8 mouse cellular contexts compared by ENCODE assay signal in the genomic region with DNA sequence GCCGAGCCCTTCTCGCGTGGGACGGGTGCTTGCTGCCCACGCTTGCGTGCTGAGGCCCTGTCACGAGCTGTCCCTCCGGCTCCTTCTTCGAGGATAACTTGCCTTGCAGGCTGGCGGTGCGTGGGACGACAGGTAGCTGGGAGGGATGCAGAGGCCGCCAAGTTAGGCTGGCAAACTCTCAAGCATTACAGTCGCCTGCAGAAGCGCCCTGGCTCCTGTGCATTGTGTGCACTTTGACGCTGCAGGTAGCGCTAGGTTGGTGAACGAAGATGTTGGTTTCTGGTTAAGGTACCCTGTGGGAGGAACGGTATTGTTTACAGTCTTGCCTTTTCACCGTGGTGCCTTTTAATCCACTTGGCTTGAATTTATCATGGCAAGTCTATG. TPM values are rescaled to one million over a fixed set of nuclear protein-coding genes. Genes with fewer than 3 reads are reported as not detected.
DNase-seq lines count a peak whose midpoint lies in the region; ATAC-seq lines count a peak whose summit lies in the region.

No protein-coding gene starts in this region.

- H3K4me2 ChIP-seq in heart, embryonic 12.5 days: peak overlapping the region; percentile 80
- peak overlapping the region; percentile 78 for H3K4me2 ChIP-seq in neural tube, embryonic 15.5 days

- H3K9ac ChIP-seq in heart, embryonic 12.5 days: peak overlapping the region; percentile 92
- peak overlapping the region; percentile 92 for H3K9ac ChIP-seq in neural tube, embryonic 15.5 days (replicated peaks)

- peak overlapping the region; percentile 55; the same call in 1 of the 2 replicates for H3K27ac ChIP-seq in heart, embryonic 12.5 days (ENCODE audit: poor library complexity, severe bottlenecking)
- peak overlapping the region; percentile 91 for H3K27ac ChIP-seq in limb, embryonic 10.5 days
- peak overlapping the region; percentile 81 for H3K27ac ChIP-seq in neural tube, embryonic 15.5 days (replicated peaks)

- no peak for ATAC-seq in heart, embryonic 12.5 days (ENCODE audit: insufficient number of reproducible peaks, low FRiP score)
- peak; percentile 16; the same call in 1 of the 2 replicates for ATAC-seq in erythroblast, adult 5-6 weeks (replicated peaks; ENCODE audit: low FRiP score, poor library complexity, severe bottlenecking)
- peak; percentile 55 for ATAC-seq in neural tube, embryonic 15.5 days (ENCODE audit: low FRiP score)

- no peaks in the 10 kb centered on the region for H3K27me3 ChIP-seq in heart, embryonic 12.5 days (replicated peaks)
- H3K27me3 ChIP-seq in limb, embryonic 10.5 days (ENCODE audit: low read depth, poor library complexity, severe bottlenecking): no peaks in the 10 kb centered on the region
- H3K27me3 ChIP-seq in neural tube, embryonic 15.5 days (replicated peaks): no peaks in the 10 kb centered on the region

- no peak for DNase-seq in heart, postnatal 10 days
- peak; percentile 25 for DNase-seq in ES-CJ7 (ENCODE audit: low read depth, low spot score)
- no peak for DNase-seq in limb, embryonic 10.5 days (ENCODE audit: low spot score)
- DNase-seq in right cerebral cortex, postnatal 14 days: no peak
- DNase-seq in right cerebral cortex, adult 18-20 months: no peak

- H3K4me3 ChIP-seq in heart, embryonic 12.5 days: peak overlapping the region; percentile 93
- H3K4me3 ChIP-seq in limb, embryonic 10.5 days: peak overlapping the region; percentile 96
- H3K4me3 ChIP-seq in neural tube, embryonic 15.5 days (replicated peaks): peak overlapping the region; percentile 68

- no peaks in the 10 kb centered on the region for H3K9me3 ChIP-seq in heart, embryonic 12.5 days (replicated peaks)
- no peaks in the 10 kb centered on the region for H3K9me3 ChIP-seq in limb, embryonic 10.5 days (replicated peaks)
- H3K9me3 ChIP-seq in neural tube, embryonic 15.5 days (replicated peaks): no peaks in the 10 kb centered on the region

- intact Hi-C loops in heart, postnatal 10 days (cut with DNase I): loop anchor here (1.0 to 5.0 kb wide), 2 partner anchors 133 to 592 kb away; partner anchors contain the start of gene Rab32

- peaks cover 12% of the 10 kb centered on the region for H3K4me1 ChIP-seq in heart, embryonic 12.5 days (replicated peaks)
- peaks cover 10% of the 10 kb centered on the region for H3K4me1 ChIP-seq in limb, embryonic 10.5 days
- peaks cover 39% of the 10 kb centered on the region for H3K4me1 ChIP-seq in neural tube, embryonic 15.5 days

- WGBS in heart, embryonic 12.5 days: under 1% methylated on average over 20 of the region's 20 CpGs
- WGBS in limb, embryonic 10.5 days: 2% methylated on average over 20 of the region's 20 CpGs
- under 1% methylated on average over 20 of the region's 20 CpGs for WGBS in neural tube, embryonic 15.5 days

- H3K36me3 ChIP-seq in heart, embryonic 12.5 days: peaks cover 16% of the 10 kb centered on the region
- H3K36me3 ChIP-seq in limb, embryonic 10.5 days: peaks cover 27% of the 10 kb centered on the region
- H3K36me3 ChIP-seq in neural tube, embryonic 15.5 days: peaks cover 15% of the 10 kb centered on the region

RNA-seq across cellular contexts. Expression of gene Shprh, which starts 0.5 kb away (rescaled TPM):
- 15.9 TPM in 2 replicates for polyA plus RNA-seq in heart, embryonic 12.5 days (2016; fragmentation: Nextera tagmentation; extraction: Ambion mirVana)
- 10 to 100 TPM; 12.4 to 17.2 TPM for total RNA-seq in heart, postnatal 10 days (2021)
- total RNA-seq in erythroblast, adult 5-6 weeks (2015; ENCODE audit: low replicate concordance): 2.9 and 7.5 TPM in 2 replicates
- 6.8 TPM in 2 replicates for total RNA-seq in erythroblast, adult 5-6 weeks (2017; ENCODE audit: low replicate concordance)
- 17.3 and 21.0 TPM in 2 replicates for polyA plus RNA-seq in limb, embryonic 10.5 days (2016; fragmentation: Nextera tagmentation; extraction: Ambion mirVana)
- polyA plus RNA-seq in neural tube, embryonic 15.5 days (2015; fragmentation: Nextera tagmentation; extraction: Ambion mirVana): 17.8 TPM in 2 replicates
